Mouse (Mus musculus): ENCODE measurements around the gene Thsd4.

- no peak for TF ChIP-seq POLR2A (IDR thresholded peaks at IDR 0.05; ENCODE audit: extremely low read depth, insufficient read depth, low read length)
- TF ChIP-seq CTCF (IDR thresholded peaks at IDR 0.05; ENCODE audit: extremely low read depth, insufficient read depth, low read length) = no peak
Observed at GRCm38 (mm10) chr9:60440506-60440905, 81.3 kb downstream of the Thsd4 start.

All from cortical plate, adult 2 months (tissue).